Mouse (Mus musculus): Measurements from ENCODE around the gene Tbc1d7. TPM values are rescaled to one million over a fixed set of nuclear protein-coding genes. Genes with fewer than 3 reads are reported as not detected.

Tbc1d7 gene
- polyA plus RNA-seq (2015; fragmentation: Nextera tagmentation; extraction: Ambion mirVana): 48.4 and 50.2 TPM in 2 replicates

- H3K27me3 ChIP-seq: no peaks in the 10 kb centered on the region
- H3K36me3 ChIP-seq: no peaks in the 10 kb centered on the region
- peak; percentile 94 for ATAC-seq (ENCODE audit: borderline replicate concordance, extremely low read depth, low FRiP score, low TSS enrichment)
- under 1% methylated on average over 48 of the region's 48 CpGs for WGBS
- H3K4me3 ChIP-seq: peak within 1 kb of the TSS; percentile 68
- peak within 1 kb of the TSS; percentile 84 for H3K9ac ChIP-seq
- peak within 1 kb of the TSS; percentile 72 for H3K27ac ChIP-seq
- peaks cover 16% of the 10 kb centered on the region for H3K4me1 ChIP-seq
- H3K9me3 ChIP-seq: no peaks in the 10 kb centered on the region
- peak within 1 kb of the TSS; percentile 81 for H3K4me2 ChIP-seq
These were observed at the start of gene Tbc1d7 for GRCm38 (mm10) chr13:43171020-43171710. Tbc1d7 (minus strand) TSS chr13:43171501.

- H3K4me1 ChIP-seq: peaks cover 18% of the 10 kb centered on the region
- no peak overlapping the region for H3K27ac ChIP-seq
- WGBS: 59% methylated on average over 1 of the region's 1 CpGs
- H3K36me3 ChIP-seq: no peaks in the 10 kb centered on the region
- no peak for ATAC-seq (ENCODE audit: borderline replicate concordance, extremely low read depth, low FRiP score, low TSS enrichment)
- no peak overlapping the region for H3K9ac ChIP-seq
- no peak overlapping the region for H3K4me3 ChIP-seq
- no peak overlapping the region for H3K4me2 ChIP-seq
- no peaks in the 10 kb centered on the region for H3K27me3 ChIP-seq
- no peaks in the 10 kb centered on the region for H3K9me3 ChIP-seq
These were observed 49.3 kb upstream of the Tbc1d7 start for GRCm38 (mm10) chr13:43220635-43221034.

- H3K9me3 ChIP-seq: no peaks in the 10 kb centered on the region
- H3K9ac ChIP-seq: no peak overlapping the region
- no peaks in the 10 kb centered on the region for H3K36me3 ChIP-seq
- H3K27ac ChIP-seq: peak overlapping the region; percentile 71
- H3K27me3 ChIP-seq: no peaks in the 10 kb centered on the region
- H3K4me3 ChIP-seq: no peak overlapping the region
- no peak overlapping the region for H3K4me2 ChIP-seq
- H3K4me1 ChIP-seq: peaks cover 28% of the 10 kb centered on the region
- ATAC-seq (ENCODE audit: borderline replicate concordance, extremely low read depth, low FRiP score, low TSS enrichment): no peak
- WGBS: 35% methylated on average over 4 of the region's 4 CpGs
These were observed 47.5 kb upstream of the Tbc1d7 start for GRCm38 (mm10) chr13:43218764-43219163.

- H3K4me1 ChIP-seq: peaks cover 29% of the 10 kb centered on the region
- 53% methylated on average over 4 of the region's 4 CpGs for WGBS
- no peaks in the 10 kb centered on the region for H3K9me3 ChIP-seq
- H3K36me3 ChIP-seq: no peaks in the 10 kb centered on the region
- peak overlapping the region; percentile 71 for H3K27ac ChIP-seq
- no peak overlapping the region for H3K9ac ChIP-seq
- no peak for ATAC-seq (ENCODE audit: borderline replicate concordance, extremely low read depth, low FRiP score, low TSS enrichment)
- H3K4me2 ChIP-seq: no peak overlapping the region
- H3K4me3 ChIP-seq: no peak overlapping the region
- no peaks in the 10 kb centered on the region for H3K27me3 ChIP-seq
These were observed 47.0 kb upstream of the Tbc1d7 start for GRCm38 (mm10) chr13:43218284-43218683.

- Histone ChIP-seq H3K27ac (peak overlapping the region; percentile 63), H3K27me3 (no peaks in the 10 kb centered on the region), H3K9me3 (no peaks in the 10 kb centered on the region), H3K4me3 (no peak overlapping the region), H3K4me1 (peaks cover 34% of the 10 kb centered on the region), H3K36me3 (no peaks in the 10 kb centered on the region), H3K4me2 (no peak overlapping the region), H3K9ac (no peak overlapping the region)
- no peak for ATAC-seq (ENCODE audit: borderline replicate concordance, extremely low read depth, low FRiP score, low TSS enrichment)
- 69% methylated on average over 4 of the region's 4 CpGs for WGBS
These were observed 46.4 kb upstream of the Tbc1d7 start for GRCm38 (mm10) chr13:43217686-43218085.

GRCm38 (mm10) chr13:43217059-43217458, 45.8 kb upstream of the Tbc1d7 start:
- ATAC-seq (ENCODE audit: borderline replicate concordance, extremely low read depth, low FRiP score, low TSS enrichment): no peak
- WGBS: 70% methylated on average over 8 of the region's 8 CpGs
- no peak overlapping the region for H3K4me3 ChIP-seq
- H3K9me3 ChIP-seq: no peaks in the 10 kb centered on the region
- H3K36me3 ChIP-seq: no peaks in the 10 kb centered on the region
- no peaks in the 10 kb centered on the region for H3K27me3 ChIP-seq
- H3K4me1 ChIP-seq: peaks cover 40% of the 10 kb centered on the region
- no peak overlapping the region for H3K4me2 ChIP-seq
- H3K27ac ChIP-seq: peak overlapping the region; percentile 63
- no peak overlapping the region for H3K9ac ChIP-seq

- no peak overlapping the region for H3K4me3 ChIP-seq
- peak; percentile 43 for ATAC-seq (ENCODE audit: borderline replicate concordance, extremely low read depth, low FRiP score, low TSS enrichment)
- H3K4me1 ChIP-seq: peaks cover 49% of the 10 kb centered on the region
- no peak overlapping the region for H3K9ac ChIP-seq
- 52% methylated on average over 9 of the region's 9 CpGs for WGBS
- H3K36me3 ChIP-seq: no peaks in the 10 kb centered on the region
- H3K27ac ChIP-seq: peak overlapping the region; percentile 79
- no peaks in the 10 kb centered on the region for H3K9me3 ChIP-seq
- H3K27me3 ChIP-seq: no peaks in the 10 kb centered on the region
- no peak overlapping the region; the same call in 1 of the 2 replicates for H3K4me2 ChIP-seq
These were observed 44.8 kb upstream of the Tbc1d7 start for GRCm38 (mm10) chr13:43215994-43216706.

- H3K27ac ChIP-seq: peak overlapping the region; percentile 79
- no peak for ATAC-seq (ENCODE audit: borderline replicate concordance, extremely low read depth, low FRiP score, low TSS enrichment)
- no peaks in the 10 kb centered on the region for H3K36me3 ChIP-seq
- H3K4me1 ChIP-seq: peaks cover 57% of the 10 kb centered on the region
- peak overlapping the region; percentile 34 for H3K4me2 ChIP-seq
- no peaks in the 10 kb centered on the region for H3K9me3 ChIP-seq
- WGBS: 23% methylated on average over 19 of the region's 19 CpGs
- no peaks in the 10 kb centered on the region for H3K27me3 ChIP-seq
- H3K9ac ChIP-seq: no peak overlapping the region
- H3K4me3 ChIP-seq: no peak overlapping the region
These were observed 44.1 kb upstream of the Tbc1d7 start for GRCm38 (mm10) chr13:43215144-43215993.

- H3K9me3 ChIP-seq: no peaks in the 10 kb centered on the region
- no peaks in the 10 kb centered on the region for H3K27me3 ChIP-seq
- ATAC-seq (ENCODE audit: borderline replicate concordance, extremely low read depth, low FRiP score, low TSS enrichment): no peak
- H3K4me2 ChIP-seq: no peak overlapping the region
- H3K27ac ChIP-seq: peak overlapping the region; percentile 8; the same call in 1 of the 2 replicates
- no peak overlapping the region for H3K9ac ChIP-seq
- 30% methylated on average over 7 of the region's 7 CpGs for WGBS
- H3K36me3 ChIP-seq: no peaks in the 10 kb centered on the region
- no peak overlapping the region for H3K4me3 ChIP-seq
- H3K4me1 ChIP-seq: peaks cover 59% of the 10 kb centered on the region
These were observed 41.0 kb upstream of the Tbc1d7 start for GRCm38 (mm10) chr13:43212338-43212737.

GRCm38 (mm10) chr13:43210956-43211355, 39.7 kb upstream of the Tbc1d7 start:
- Histone ChIP-seq H3K36me3 (no peaks in the 10 kb centered on the region), H3K9me3 (no peaks in the 10 kb centered on the region), H3K4me3 (no peak overlapping the region), H3K27ac (peak overlapping the region; percentile 13), H3K4me2 (no peak overlapping the region), H3K27me3 (no peaks in the 10 kb centered on the region), H3K9ac (no peak overlapping the region), H3K4me1 (peaks cover 57% of the 10 kb centered on the region)
- 64% methylated on average over 5 of the region's 5 CpGs for WGBS
- no peak for ATAC-seq (ENCODE audit: borderline replicate concordance, extremely low read depth, low FRiP score, low TSS enrichment)

GRCm38 (mm10) chr13:43209560-43209959, 38.3 kb upstream of the Tbc1d7 start:
- H3K4me2 ChIP-seq: no peak overlapping the region
- no peak overlapping the region for H3K4me3 ChIP-seq
- no peak overlapping the region for H3K27ac ChIP-seq
- WGBS: 67% methylated on average over 5 of the region's 5 CpGs
- ATAC-seq (ENCODE audit: borderline replicate concordance, extremely low read depth, low FRiP score, low TSS enrichment): no peak
- H3K9ac ChIP-seq: no peak overlapping the region
- peaks cover 44% of the 10 kb centered on the region for H3K4me1 ChIP-seq
- H3K9me3 ChIP-seq: no peaks in the 10 kb centered on the region
- H3K27me3 ChIP-seq: no peaks in the 10 kb centered on the region
- no peaks in the 10 kb centered on the region for H3K36me3 ChIP-seq
